Mouse (Mus musculus) small intestine, adult 2 months (tissue): ENCODE measurements around the gene Adgre1.

Experiments used
- CTCF ChIP-seq: fragments of 200-500 bp; IDR thresholded peaks from 2 replicates; pipeline ENCODE4 v1.5.1; 2012; ENCODE audit warnings: low read depth, mild to moderate bottlenecking, control low read depth, inconsistent platforms, low read length, moderate library complexity, mixed read lengths; ENCODE audit not compliant: insufficient replicate concordance, insufficient read length; ENCODE audit errors: extremely low read depth
- POLR2A ChIP-seq: fragments of 200-500 bp; IDR thresholded peaks from 2 replicates; pipeline ENCODE4 v1.6.1; 2012; ENCODE audit warnings: low read depth, mild to moderate bottlenecking, control low read depth, inconsistent platforms, low read length, moderate library complexity

DNA sequence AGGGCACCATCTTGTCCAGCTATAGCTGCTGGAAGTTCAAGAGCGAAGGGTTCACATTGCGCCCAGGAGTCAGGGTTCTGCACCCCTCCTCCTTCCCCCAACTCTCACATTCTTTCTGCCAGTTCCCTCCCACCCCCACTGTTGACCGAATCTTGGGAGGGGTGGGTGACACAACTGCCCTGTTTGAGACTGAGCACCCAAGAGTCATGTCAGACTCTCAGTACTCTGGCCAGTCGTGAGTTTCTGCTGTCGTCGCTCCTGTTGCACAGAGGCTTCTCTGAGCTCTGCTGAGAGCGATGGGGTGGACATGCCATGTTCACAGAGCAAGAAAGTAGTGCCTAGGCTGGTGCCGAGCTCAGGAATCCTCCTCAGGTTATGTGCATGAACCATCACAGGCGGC, 19.2 kb upstream of the Adgre1 start:
- TF ChIP-seq CTCF (no peak), POLR2A (no peak)
